Mouse (Mus musculus): ENCODE measurements around the gene Thsd7a. TPM values are rescaled to one million over a fixed set of nuclear protein-coding genes. Genes with fewer than 3 reads are reported as not detected.

Thsd7a gene
- polyA plus RNA-seq, 1 experiment from 2014 or later, result 6.4 TPM

DNA sequence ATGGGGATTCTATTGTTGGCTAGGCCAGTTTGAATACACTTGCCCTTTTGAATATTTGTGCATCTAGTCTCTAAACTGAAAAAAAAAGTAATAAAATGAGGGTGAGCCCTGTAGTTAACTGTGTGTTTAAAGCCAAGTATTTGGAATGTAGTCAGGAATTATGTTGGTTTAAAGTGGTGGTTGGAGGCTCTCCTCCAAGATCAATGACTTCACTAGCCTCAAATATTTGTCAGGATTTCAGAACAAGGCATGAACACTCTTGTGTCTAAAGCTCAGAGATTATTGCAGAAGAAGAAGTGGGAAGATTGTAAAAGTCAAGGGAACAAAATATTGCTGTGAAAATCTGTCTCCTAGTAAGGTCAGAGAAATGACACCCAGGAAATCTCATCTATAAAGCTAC is 249.3 kb downstream of the Thsd7a start:
- no peak for DNase-seq (ENCODE audit: low spot score)

DNA sequence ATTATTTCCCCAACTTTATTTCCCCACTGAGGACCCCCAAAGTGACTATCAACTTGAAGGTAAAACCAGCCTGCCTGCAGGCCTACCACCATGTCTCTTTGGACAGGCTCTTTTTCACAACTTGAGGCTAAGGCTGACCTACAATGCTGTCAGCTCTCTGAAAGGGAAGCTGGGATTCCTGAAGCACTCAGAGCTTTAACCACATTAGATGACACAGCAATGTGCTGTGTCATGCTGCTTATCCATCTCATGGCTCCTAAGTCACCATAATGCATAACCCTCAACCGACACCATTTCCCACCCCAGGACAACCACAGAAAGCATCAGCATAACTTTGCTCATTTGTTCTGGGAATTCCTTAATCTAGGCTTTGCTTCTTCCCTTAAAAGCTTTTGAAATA is 255.6 kb downstream of the Thsd7a start:
- no peaks in the 10 kb centered on the region for H3K4me1 ChIP-seq (replicated peaks; ENCODE audit: insufficient read depth, low read length)
- H3K36me3 ChIP-seq (ENCODE audit: insufficient read depth, low read length), result no peaks in the 10 kb centered on the region
- ATAC-seq (replicated peaks; ENCODE audit: low FRiP score, low read depth) (no peak), DNase-seq (ENCODE audit: low spot score) (no peak)
- no peak overlapping the region for H3K9ac ChIP-seq (ENCODE audit: low read depth, low read length)
- no peak overlapping the region for H3K4me2 ChIP-seq (ENCODE audit: low read length)
- no peaks in the 10 kb centered on the region for H3K27me3 ChIP-seq (ENCODE audit: insufficient read depth, low read length)
- no peaks in the 10 kb centered on the region for H3K9me3 ChIP-seq (replicated peaks; ENCODE audit: low read length)
- TF ChIP-seq CTCF (IDR thresholded peaks at IDR 0.05; ENCODE audit: low read depth), result no peak
- WGBS, result 83% methylated on average over 1 of the region's 1 CpGs
- H3K27ac ChIP-seq, result no peak overlapping the region
- no peak overlapping the region for H3K4me3 ChIP-seq (replicated peaks; ENCODE audit: low read depth, low read length)

More for the DNA sequence above, 249.3 kb downstream of the Thsd7a start:
- Histone ChIP-seq H3K9me3 (replicated peaks; ENCODE audit: low read length) (no peaks in the 10 kb centered on the region), H3K36me3 (ENCODE audit: insufficient read depth, low read length) (no peaks in the 10 kb centered on the region), H3K4me1 (replicated peaks; ENCODE audit: insufficient read depth, low read length) (no peaks in the 10 kb centered on the region), H3K27me3 (ENCODE audit: insufficient read depth, low read length) (no peaks in the 10 kb centered on the region), H3K9ac (ENCODE audit: low read depth, low read length) (no peak overlapping the region), H3K27ac (no peak overlapping the region), H3K4me3 (replicated peaks; ENCODE audit: low read depth, low read length) (no peak overlapping the region), H3K4me2 (ENCODE audit: low read length) (no peak overlapping the region)
- no peak for TF ChIP-seq CTCF (IDR thresholded peaks at IDR 0.05; ENCODE audit: low read depth)
- no peak for ATAC-seq (replicated peaks; ENCODE audit: low FRiP score, low read depth)

DNA sequence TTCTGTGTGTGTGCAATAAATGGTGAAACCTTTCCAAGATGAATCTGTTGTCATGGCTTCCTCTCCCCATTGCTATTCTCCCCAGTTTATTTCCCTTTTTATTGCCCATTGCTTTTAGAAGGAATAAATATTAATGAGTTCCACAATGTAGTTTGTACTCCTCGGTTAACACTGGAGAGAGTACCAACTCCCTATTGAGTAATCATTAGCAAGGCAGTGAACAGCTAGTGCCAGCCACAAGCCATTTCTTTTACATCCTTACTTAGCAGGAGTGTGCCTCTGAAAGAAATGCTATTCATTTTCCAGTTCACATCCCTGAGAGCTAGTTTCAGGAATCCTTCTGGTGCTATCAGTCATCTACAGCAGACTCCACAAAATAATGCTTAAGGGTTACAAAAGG is 260.3 kb downstream of the Thsd7a start:
- Histone ChIP-seq H3K4me2 (ENCODE audit: low read length) (no peak overlapping the region), H3K9me3 (replicated peaks; ENCODE audit: low read length) (no peaks in the 10 kb centered on the region), H3K36me3 (ENCODE audit: insufficient read depth, low read length) (no peaks in the 10 kb centered on the region), H3K4me1 (replicated peaks; ENCODE audit: insufficient read depth, low read length) (no peaks in the 10 kb centered on the region), H3K4me3 (replicated peaks; ENCODE audit: low read depth, low read length) (no peak overlapping the region), H3K27ac (no peak overlapping the region), H3K27me3 (ENCODE audit: insufficient read depth, low read length) (no peaks in the 10 kb centered on the region), H3K9ac (ENCODE audit: low read depth, low read length) (no peak overlapping the region)
- DNase-seq (ENCODE audit: low spot score) (no peak), ATAC-seq (replicated peaks; ENCODE audit: low FRiP score, low read depth) (no peak)
- TF ChIP-seq CTCF (IDR thresholded peaks at IDR 0.05; ENCODE audit: low read depth), result no peak
- WGBS, result 63% methylated on average over 1 of the region's 1 CpGs

DNA sequence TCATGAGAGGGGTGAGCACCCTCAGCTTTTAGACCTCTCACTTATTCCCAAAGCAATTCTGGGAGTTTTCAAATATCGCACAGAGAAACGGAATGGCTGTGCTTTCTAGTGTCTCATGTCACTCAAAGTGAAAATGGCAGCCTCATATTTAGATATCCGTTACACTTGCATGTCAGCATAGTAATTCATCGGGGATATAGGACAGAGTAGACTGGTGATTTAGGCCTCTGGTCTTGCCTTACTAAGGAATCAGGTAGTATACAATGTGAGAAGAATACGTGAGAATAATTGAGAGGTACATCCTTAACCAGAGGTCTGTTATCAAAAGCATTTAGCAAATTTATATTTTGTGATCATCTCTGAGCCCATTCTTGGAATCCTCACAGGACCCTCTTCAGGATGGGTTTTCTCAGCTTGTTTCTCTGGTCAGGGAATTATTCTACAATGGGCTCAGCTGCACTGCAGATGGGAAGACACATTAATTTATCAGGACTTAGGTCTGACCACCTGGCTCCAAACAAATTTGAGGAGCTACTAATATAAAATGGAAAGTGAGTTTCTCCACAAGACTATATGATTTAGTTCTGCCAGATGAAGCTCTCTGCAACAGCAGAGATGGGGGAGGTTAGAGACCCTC is 267.6 kb downstream of the Thsd7a start:
- H3K4me1 ChIP-seq (replicated peaks; ENCODE audit: insufficient read depth, low read length), result no peaks in the 10 kb centered on the region
- ATAC-seq (replicated peaks; ENCODE audit: low FRiP score, low read depth) (no peak), DNase-seq (ENCODE audit: low spot score) (no peak)
- no peak overlapping the region for H3K4me2 ChIP-seq (ENCODE audit: low read length)
- H3K4me3 ChIP-seq (replicated peaks; ENCODE audit: low read depth, low read length), result no peak overlapping the region
- 89% methylated on average over 5 of the region's 5 CpGs for WGBS
- H3K27me3 ChIP-seq (ENCODE audit: insufficient read depth, low read length), result no peaks in the 10 kb centered on the region
- H3K36me3 ChIP-seq (ENCODE audit: insufficient read depth, low read length), result no peaks in the 10 kb centered on the region
- H3K9me3 ChIP-seq (replicated peaks; ENCODE audit: low read length), result no peaks in the 10 kb centered on the region
- H3K27ac ChIP-seq, result no peak overlapping the region
- TF ChIP-seq CTCF (IDR thresholded peaks at IDR 0.05; ENCODE audit: low read depth), result no peak
- H3K9ac ChIP-seq (ENCODE audit: low read depth, low read length), result no peak overlapping the region

DNA sequence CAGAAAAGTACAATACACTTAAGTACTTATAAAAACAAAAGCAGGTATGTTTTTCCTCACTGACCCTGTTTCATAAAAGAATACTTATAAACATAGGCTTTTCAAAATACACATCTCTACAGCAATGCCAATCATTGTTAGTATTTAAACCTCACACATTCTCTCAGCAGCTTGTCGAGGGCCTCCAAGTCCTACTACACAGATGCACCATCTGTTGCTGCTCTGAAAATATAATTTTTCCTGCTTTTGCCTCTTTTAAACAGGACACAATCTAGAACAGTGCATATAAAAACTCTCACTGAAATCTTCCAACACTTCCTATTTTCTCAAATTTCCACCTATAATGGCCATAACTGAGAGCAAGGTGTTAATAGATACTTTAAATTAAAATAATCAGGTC is 270.9 kb downstream of the Thsd7a start:
- DNase-seq (ENCODE audit: low spot score) (no peak), ATAC-seq (replicated peaks; ENCODE audit: low FRiP score, low read depth) (no peak)
- TF ChIP-seq CTCF (IDR thresholded peaks at IDR 0.05; ENCODE audit: low read depth), result no peak
- H3K27ac ChIP-seq, result no peak overlapping the region
- H3K4me3 ChIP-seq (replicated peaks; ENCODE audit: low read depth, low read length), result no peak overlapping the region
- no peak overlapping the region for H3K9ac ChIP-seq (ENCODE audit: low read depth, low read length)
- no peak overlapping the region for H3K4me2 ChIP-seq (ENCODE audit: low read length)
- no peaks in the 10 kb centered on the region for H3K9me3 ChIP-seq (replicated peaks; ENCODE audit: low read length)
- H3K36me3 ChIP-seq (ENCODE audit: insufficient read depth, low read length), result no peaks in the 10 kb centered on the region
- 79% methylated on average over 1 of the region's 1 CpGs for WGBS
- no peaks in the 10 kb centered on the region for H3K27me3 ChIP-seq (ENCODE audit: insufficient read depth, low read length)
- H3K4me1 ChIP-seq (replicated peaks; ENCODE audit: insufficient read depth, low read length), result no peaks in the 10 kb centered on the region

DNA sequence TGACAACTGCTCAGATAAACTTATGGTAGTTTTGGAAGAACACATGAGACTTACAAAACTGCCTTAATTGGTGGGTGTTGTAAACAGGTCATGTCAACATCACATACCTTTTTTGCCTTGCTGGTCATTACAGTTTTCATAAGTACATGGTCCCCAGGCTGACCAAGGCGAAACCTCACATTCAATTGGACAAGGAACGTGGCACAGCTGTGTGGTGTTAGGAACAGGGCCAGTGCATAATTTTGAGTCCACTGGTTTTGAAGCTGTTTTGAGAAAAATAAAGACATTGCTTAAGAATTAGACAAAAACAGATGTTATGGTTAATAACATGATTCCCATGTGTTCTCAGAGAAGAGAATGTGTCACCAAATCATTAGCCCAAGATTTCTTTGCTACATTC is 278.3 kb downstream of the Thsd7a start:
- WGBS, result 64% methylated on average over 2 of the region's 2 CpGs
- no peak overlapping the region for H3K27ac ChIP-seq
- H3K9ac ChIP-seq (ENCODE audit: low read depth, low read length), result no peak overlapping the region
- ATAC-seq (replicated peaks; ENCODE audit: low FRiP score, low read depth), result no peak
- H3K4me3 ChIP-seq (replicated peaks; ENCODE audit: low read depth, low read length), result no peak overlapping the region
- no peak for TF ChIP-seq CTCF (IDR thresholded peaks at IDR 0.05; ENCODE audit: low read depth)
- no peaks in the 10 kb centered on the region for H3K9me3 ChIP-seq (replicated peaks; ENCODE audit: low read length)
- H3K36me3 ChIP-seq (ENCODE audit: insufficient read depth, low read length), result no peaks in the 10 kb centered on the region
- H3K27me3 ChIP-seq (ENCODE audit: insufficient read depth, low read length), result no peaks in the 10 kb centered on the region
- H3K4me1 ChIP-seq (replicated peaks; ENCODE audit: insufficient read depth, low read length), result no peaks in the 10 kb centered on the region
- no peak for DNase-seq (ENCODE audit: low spot score)
- no peak overlapping the region for H3K4me2 ChIP-seq (ENCODE audit: low read length)

Measured in kidney, postnatal 0 days (tissue).